Mouse (Mus musculus) midbrain, embryonic 13.5 days (tissue): ENCODE results near the gene Gm21972. TPM values are rescaled to one million over a fixed set of nuclear protein-coding genes. Genes with fewer than 3 reads are reported as not detected.

Experiments
- ATAC-seq: fragments of 200-750 bp; cut with Nextera tagmentation; 2 replicates; pipeline ENCODE4 v1.8.0; 2017; ENCODE audit warnings: mild to moderate bottlenecking, moderate TSS enrichment, moderate library complexity
- H3K27ac ChIP-seq: fragments of 300-500 bp; sonication (generic); 2 replicates; pipeline ENCODE4 v1.5.1; 2015; ENCODE audit warnings: inconsistent platforms, mild to moderate bottlenecking, moderate library complexity
- H3K27me3 ChIP-seq: fragments of 300-500 bp; sonication (generic); 2 replicates; pipeline ENCODE4 v1.6.1; 2015; ENCODE audit warnings: mild to moderate bottlenecking, inconsistent platforms
- H3K36me3 ChIP-seq: fragments of 300-500 bp; sonication (generic); 2 replicates; pipeline ENCODE4 v1.6.1; 2015; ENCODE audit warnings: mild to moderate bottlenecking, inconsistent platforms
- H3K4me1 ChIP-seq: fragments of 300-500 bp; sonication (generic); replicated peaks from 2 replicates; pipeline ENCODE4 v1.6.1; 2015; ENCODE audit warnings: inconsistent platforms
- H3K4me2 ChIP-seq: fragments of 300-500 bp; sonication (generic); replicated peaks from 2 replicates; pipeline ENCODE4 v1.6.1; 2015; ENCODE audit warnings: moderate library complexity, mild to moderate bottlenecking, inconsistent platforms
- H3K4me3 ChIP-seq: fragments of 300-500 bp; sonication (generic); replicated peaks from 2 replicates; pipeline ENCODE4 v1.5.1; 2015; ENCODE audit warnings: mild to moderate bottlenecking, inconsistent platforms
- H3K9ac ChIP-seq: fragments of 300-500 bp; sonication (generic); replicated peaks from 2 replicates; pipeline ENCODE4 v1.6.1; 2015; ENCODE audit warnings: mild to moderate bottlenecking, inconsistent platforms
- H3K9me3 ChIP-seq: fragments of 300-500 bp; sonication (generic); 2 replicates; pipeline ENCODE4 v1.6.1; 2016; ENCODE audit warnings: mild to moderate bottlenecking, inconsistent platforms
- WGBS: fragments of 180-500 bp; shearing (Covaris S2); methylation state at CpG from one replicate; pipeline ENCODE4 v1.1.7; 2015; 5-methylcytosine and 5-hydroxymethylcytosine counted together
- polyA plus RNA-seq: library from polyadenylated mRNA; unstranded; fragments of >200 nt; fragmentation: Nextera tagmentation; extraction: Ambion mirVana; gene quantifications from 2 replicates; pipeline ENCODE4 v1.2.1, GENCODE M21; 2015

The Gm21972 gene
- polyA plus RNA-seq, 1 experiment from 2014 or later: 0.30 TPM

DNA sequence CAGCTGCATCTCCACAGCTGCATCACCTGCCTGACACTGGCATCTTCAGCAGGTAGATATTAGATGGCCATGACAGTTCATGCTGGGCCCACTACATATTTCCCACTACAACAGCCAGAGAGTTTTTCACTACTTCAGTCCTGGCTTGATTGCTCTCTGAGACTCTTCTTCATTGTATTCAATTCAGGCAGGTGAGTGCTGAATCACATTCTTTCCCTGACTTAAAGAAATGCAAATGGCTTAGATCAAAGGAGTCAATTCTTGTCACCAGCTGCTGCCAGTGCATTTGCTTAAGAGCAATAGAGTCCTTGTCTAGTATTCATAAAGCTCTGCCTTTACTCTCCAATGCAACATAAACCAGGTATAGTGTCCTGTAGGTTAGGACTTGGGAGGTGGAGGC, 67.9 kb downstream of the Gm21972 start:
- no peaks in the 10 kb centered on the region for H3K4me1 ChIP-seq
- H3K27ac ChIP-seq: no peak overlapping the region
- ATAC-seq: no peak
- H3K4me2 ChIP-seq: no peak overlapping the region
- H3K4me3 ChIP-seq: no peak overlapping the region
- no peaks in the 10 kb centered on the region for H3K27me3 ChIP-seq
- H3K9ac ChIP-seq: no peak overlapping the region
- peaks cover 88% of the 10 kb centered on the region for H3K36me3 ChIP-seq
- no peaks in the 10 kb centered on the region for H3K9me3 ChIP-seq

DNA sequence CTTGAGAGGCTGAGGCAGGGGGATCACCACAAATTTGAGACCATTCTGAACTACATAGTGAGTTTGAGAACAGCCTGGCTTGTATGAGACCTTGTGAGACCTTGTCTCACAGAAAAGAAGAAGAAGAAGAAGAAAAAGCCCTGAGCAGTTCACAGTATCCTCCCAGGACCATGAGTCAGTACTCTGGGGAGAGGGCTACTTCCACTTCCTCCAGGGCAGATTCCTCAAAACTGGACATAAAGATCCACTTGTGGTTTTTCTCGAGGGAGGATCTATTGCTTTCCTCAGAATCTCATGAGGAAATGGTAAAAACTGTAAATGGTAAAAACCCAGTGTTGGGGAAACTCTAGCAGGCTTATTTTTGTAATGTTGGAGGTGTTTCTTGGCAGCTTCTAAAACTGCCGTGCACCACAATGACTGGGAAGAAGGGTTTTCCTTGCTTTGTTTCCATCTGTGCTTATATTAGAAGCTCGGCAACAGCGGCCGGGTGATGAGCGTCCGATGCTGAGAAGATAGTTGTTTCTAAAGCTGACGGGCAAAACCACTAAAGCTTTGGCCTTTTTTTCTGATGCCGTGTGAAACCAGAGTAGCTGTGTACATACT, 69.3 kb downstream of the Gm21972 start:
- ATAC-seq: no peak
- H3K36me3 ChIP-seq: peaks cover 88% of the 10 kb centered on the region
- no peaks in the 10 kb centered on the region for H3K9me3 ChIP-seq
- 93% methylated on average over 9 of the region's 9 CpGs for WGBS
- H3K9ac ChIP-seq: no peak overlapping the region
- H3K27ac ChIP-seq: no peak overlapping the region
- no peak overlapping the region for H3K4me3 ChIP-seq
- H3K4me1 ChIP-seq: no peaks in the 10 kb centered on the region
- H3K4me2 ChIP-seq: no peak overlapping the region
- no peaks in the 10 kb centered on the region for H3K27me3 ChIP-seq

DNA sequence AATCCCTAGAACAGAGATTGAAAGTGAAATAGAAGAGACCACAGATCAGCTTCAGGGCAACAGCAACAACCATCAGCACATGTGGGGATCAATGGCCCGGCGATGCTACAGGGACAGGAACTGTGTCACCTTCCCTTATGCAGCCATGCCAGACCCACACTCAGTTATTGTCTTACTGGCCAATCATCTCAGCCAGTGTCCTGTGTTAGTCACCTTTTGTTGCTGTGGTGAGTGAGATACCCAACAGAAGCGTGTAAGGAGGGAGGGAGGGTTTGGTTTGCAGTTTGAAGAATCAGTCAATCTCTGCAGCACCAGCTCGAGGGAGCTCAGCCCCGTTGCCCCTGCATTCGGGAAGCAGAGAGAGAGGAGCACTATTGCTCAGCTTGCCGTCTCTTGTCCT, 77.2 kb downstream of the Gm21972 start:
- Histone ChIP-seq H3K4me1 (no peaks in the 10 kb centered on the region), H3K36me3 (peaks cover 79% of the 10 kb centered on the region), H3K9ac (no peak overlapping the region), H3K27ac (no peak overlapping the region), H3K4me3 (no peak overlapping the region), H3K9me3 (no peaks in the 10 kb centered on the region), H3K27me3 (no peaks in the 10 kb centered on the region), H3K4me2 (no peak overlapping the region)
- 82% methylated on average over 7 of the region's 7 CpGs for WGBS
- ATAC-seq: no peak

DNA sequence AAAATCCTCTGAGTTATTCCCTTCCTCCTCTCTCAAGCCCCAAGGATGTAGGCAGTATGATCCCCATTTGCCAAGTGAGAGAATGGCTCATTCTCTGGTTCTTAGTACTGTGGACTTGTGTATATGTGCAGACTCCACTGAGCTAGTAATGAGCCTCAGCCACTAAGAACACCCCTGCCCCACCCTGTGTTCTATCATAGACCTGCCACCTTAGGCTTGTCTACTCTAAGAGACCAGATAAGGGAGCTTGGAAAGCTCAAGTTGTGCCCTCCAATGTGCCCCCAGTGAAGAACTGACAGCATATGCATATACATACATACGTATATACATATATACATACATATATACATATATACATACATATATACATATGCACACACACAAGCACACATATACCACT, 78.1 kb downstream of the Gm21972 start:
- no peaks in the 10 kb centered on the region for H3K9me3 ChIP-seq
- no peak overlapping the region for H3K4me2 ChIP-seq
- WGBS: 91% methylated on average over 1 of the region's 1 CpGs
- no peaks in the 10 kb centered on the region for H3K4me1 ChIP-seq
- H3K9ac ChIP-seq: no peak overlapping the region
- no peaks in the 10 kb centered on the region for H3K27me3 ChIP-seq
- ATAC-seq: no peak
- no peak overlapping the region for H3K4me3 ChIP-seq
- peaks cover 80% of the 10 kb centered on the region for H3K36me3 ChIP-seq
- no peak overlapping the region for H3K27ac ChIP-seq

Other genes with a start within 250 kb of the Gm21972 start
- 179 and 201 TPM in 2 replicates for gene Itm2c, start 239.4 kb upstream of the Gm21972 start, polyA plus RNA-seq
- 6.4 and 6.5 TPM in 2 replicates for gene 4933407L21Rik, start 205.2 kb upstream of the Gm21972 start, polyA plus RNA-seq
- gene Gpr55, start 172.6 kb upstream of the Gm21972 start, polyA plus RNA-seq: 0.05 and 0.07 TPM in 2 replicates
- gene Spata3, start 116.8 kb upstream of the Gm21972 start, polyA plus RNA-seq: 0.27 TPM in 1 of 2 replicates, not detected in the other
- gene 2810459M11Rik, start 87.8 kb upstream of the Gm21972 start, polyA plus RNA-seq: 2.3 and 2.5 TPM in 2 replicates
- gene Psmd1, start 69.2 kb upstream of the Gm21972 start, polyA plus RNA-seq: 188 and 201 TPM in 2 replicates
- 0.15 and 0.28 TPM in 2 replicates for gene Htr2b, start 21.7 kb upstream of the Gm21972 start, polyA plus RNA-seq
- gene Armc9, start 21.1 kb downstream of the Gm21972 start, polyA plus RNA-seq: 37.2 and 37.4 TPM in 2 replicates
- 2.6 and 2.7 TPM in 2 replicates for gene B3gnt7, start 169.2 kb downstream of the Gm21972 start, polyA plus RNA-seq
- gene Ncl, start 225.8 kb downstream of the Gm21972 start, polyA plus RNA-seq: 241 and 244 TPM in 2 replicates